Mouse (Mus musculus) bone marrow, adult 2 months (tissue): ENCODE results near the gene Snorc.

Experiments
- CTCF ChIP-seq: fragments of 200-500 bp; IDR thresholded peaks from 2 replicates; pipeline ENCODE4 v1.5.1; 2011; ENCODE audit warnings: low read length, control low read depth; ENCODE audit not compliant: control insufficient read depth, insufficient read depth
- POLR2A ChIP-seq: fragments of 200-500 bp; IDR thresholded peaks from 2 replicates; pipeline ENCODE4 v1.6.1; 2011; ENCODE audit warnings: low read depth, mild to moderate bottlenecking, control low read depth, low read length, borderline replicate concordance; ENCODE audit not compliant: control insufficient read depth

DNA sequence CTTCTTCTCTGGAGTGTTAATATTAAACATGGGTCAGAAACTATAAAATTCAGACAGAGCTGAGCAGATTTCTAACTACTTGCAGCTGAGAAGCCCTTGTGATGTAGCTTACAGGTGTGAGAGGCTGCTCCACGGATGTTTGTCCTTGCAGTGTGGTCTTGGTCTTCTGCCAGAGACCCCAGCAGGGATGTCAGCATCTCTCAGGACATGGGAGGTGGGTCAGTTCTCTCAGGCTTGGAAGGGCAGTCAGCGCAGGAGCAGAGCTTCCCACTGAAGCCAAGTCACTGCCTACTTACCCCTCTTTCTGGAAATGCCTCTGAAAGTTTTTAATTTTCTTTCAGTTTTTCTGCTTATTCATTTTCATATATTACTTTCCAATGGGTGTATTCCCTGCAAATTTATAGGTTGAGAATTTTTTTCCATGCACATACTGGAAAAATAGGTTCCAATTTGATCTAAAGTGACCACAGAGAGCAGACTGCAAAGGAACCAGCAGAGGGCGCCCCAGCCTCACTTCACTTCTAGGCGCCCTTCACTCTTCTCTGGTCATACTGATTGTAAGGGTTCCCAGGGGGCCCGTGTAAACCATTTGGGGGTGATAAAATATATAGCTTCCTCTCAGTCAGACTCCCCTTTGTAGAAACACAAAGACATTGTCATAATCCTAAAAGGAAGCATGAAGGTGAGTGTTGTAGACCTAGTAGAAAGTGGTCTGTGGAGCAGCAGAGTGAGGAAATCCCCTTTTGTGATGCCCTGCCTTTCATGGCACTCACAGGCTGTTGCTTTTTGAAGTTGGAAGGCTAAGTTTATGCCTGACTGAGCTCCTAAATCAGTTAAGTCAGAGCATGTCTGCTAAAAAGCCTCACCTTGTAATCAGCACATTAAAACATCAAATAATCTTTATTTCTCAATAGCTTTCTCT lies 22.6 kb upstream of the Snorc start:
- TF ChIP-seq POLR2A (no peak), CTCF (peak; percentile 74)
